Mouse (Mus musculus): ENCODE results near the gene Csmd2. TPM values are rescaled to one million over a fixed set of nuclear protein-coding genes. Genes with fewer than 3 reads are reported as not detected.

Csmd2 gene
- polyA plus RNA-seq, 1 experiment from 2014 or later = 4.3 TPM

GRCm38 (mm10) chr4:128227377-128228316 lies 240.0 kb downstream of the Csmd2 start:
- H3K27me3 ChIP-seq = no peaks in the 10 kb centered on the region
- no peak overlapping the region for H3K4me3 ChIP-seq (replicated peaks)
- H3K9me3 ChIP-seq = no peaks in the 10 kb centered on the region
- no peak overlapping the region for H3K9ac ChIP-seq
- peaks cover 15% of the 10 kb centered on the region for H3K4me1 ChIP-seq
- ATAC-seq (ENCODE audit: low FRiP score) = peak; percentile 55; the same call in 1 of the 2 replicates
- no peak overlapping the region for H3K4me2 ChIP-seq
- H3K36me3 ChIP-seq (replicated peaks) = no peaks in the 10 kb centered on the region
- 41% methylated on average over 13 of the region's 13 CpGs for WGBS
- no peak overlapping the region for H3K27ac ChIP-seq

GRCm38 (mm10) chr4:128233458-128233857 lies 245.8 kb downstream of the Csmd2 start:
- ATAC-seq (ENCODE audit: low FRiP score) = no peak
- Histone ChIP-seq H3K9me3 (no peaks in the 10 kb centered on the region), H3K27me3 (no peaks in the 10 kb centered on the region), H3K4me3 (replicated peaks) (no peak overlapping the region), H3K9ac (no peak overlapping the region), H3K27ac (no peak overlapping the region), H3K4me2 (no peak overlapping the region), H3K4me1 (0 out of 2 replicates have a peak, but pooled peaks cover 2% of the 10 kb centered on the region), H3K36me3 (replicated peaks) (no peaks in the 10 kb centered on the region)
- 81% methylated on average over 13 of the region's 13 CpGs for WGBS

GRCm38 (mm10) chr4:128239113-128239512 lies 251.5 kb downstream of the Csmd2 start:
- ATAC-seq (ENCODE audit: low FRiP score) = no peak
- Histone ChIP-seq H3K27me3 (no peaks in the 10 kb centered on the region), H3K4me1 (peaks cover 21% of the 10 kb centered on the region), H3K9me3 (no peaks in the 10 kb centered on the region), H3K4me2 (no peak overlapping the region), H3K4me3 (replicated peaks) (no peak overlapping the region), H3K27ac (no peak overlapping the region), H3K36me3 (replicated peaks) (no peaks in the 10 kb centered on the region), H3K9ac (no peak overlapping the region)
- WGBS = 54% methylated on average over 1 of the region's 1 CpGs

GRCm38 (mm10) chr4:128241075-128241853 lies 253.6 kb downstream of the Csmd2 start:
- no peaks in the 10 kb centered on the region for H3K27me3 ChIP-seq
- no peak overlapping the region for H3K4me2 ChIP-seq
- no peak overlapping the region for H3K27ac ChIP-seq
- H3K4me3 ChIP-seq (replicated peaks) = no peak overlapping the region
- no peaks in the 10 kb centered on the region for H3K36me3 ChIP-seq (replicated peaks)
- WGBS = 4% methylated on average over 19 of the region's 19 CpGs
- H3K9ac ChIP-seq = no peak overlapping the region
- 0 out of 2 replicates have a peak, but pooled peaks have one; percentile 41 for ATAC-seq (ENCODE audit: low FRiP score)
- no peaks in the 10 kb centered on the region for H3K9me3 ChIP-seq
- peaks cover 21% of the 10 kb centered on the region for H3K4me1 ChIP-seq

- Histone ChIP-seq H3K36me3 (replicated peaks) (no peaks in the 10 kb centered on the region), H3K4me2 (no peak overlapping the region), H3K4me3 (replicated peaks) (no peak overlapping the region), H3K27ac (no peak overlapping the region), H3K9ac (no peak overlapping the region), H3K27me3 (no peaks in the 10 kb centered on the region), H3K9me3 (no peaks in the 10 kb centered on the region), H3K4me1 (peaks cover 21% of the 10 kb centered on the region)
- ATAC-seq (ENCODE audit: low FRiP score) = no peak
- 15% methylated on average over 2 of the region's 2 CpGs for WGBS
Measured at GRCm38 (mm10) chr4:128241854-128242356, 254.2 kb downstream of the Csmd2 start.

DNA sequence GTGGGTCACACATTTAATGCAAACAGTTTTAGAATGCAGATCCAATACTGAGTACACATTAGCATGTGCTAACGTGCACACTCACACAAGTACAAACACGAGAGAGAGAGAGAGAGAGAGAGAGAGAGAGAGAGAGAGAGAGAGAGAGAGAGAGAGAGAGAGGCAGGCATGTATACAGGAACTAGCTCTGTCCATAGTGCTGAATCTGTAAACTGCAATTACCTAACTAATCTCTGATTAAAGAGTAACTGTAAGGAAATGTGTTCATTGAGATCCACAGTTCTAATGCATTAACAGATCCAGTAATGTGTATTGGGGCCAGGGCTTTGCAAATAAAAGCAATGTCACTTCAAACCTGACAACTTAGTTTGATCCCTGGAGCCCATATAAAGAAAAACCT lies 257.5 kb downstream of the Csmd2 start:
- Histone ChIP-seq H3K4me2 (no peak overlapping the region), H3K4me3 (replicated peaks) (no peak overlapping the region), H3K9ac (no peak overlapping the region), H3K27ac (no peak overlapping the region), H3K4me1 (peaks cover 26% of the 10 kb centered on the region), H3K9me3 (no peaks in the 10 kb centered on the region), H3K27me3 (no peaks in the 10 kb centered on the region), H3K36me3 (replicated peaks) (no peaks in the 10 kb centered on the region)
- 31% methylated on average over 2 of the region's 2 CpGs for WGBS
- no peak for ATAC-seq (ENCODE audit: low FRiP score)

DNA sequence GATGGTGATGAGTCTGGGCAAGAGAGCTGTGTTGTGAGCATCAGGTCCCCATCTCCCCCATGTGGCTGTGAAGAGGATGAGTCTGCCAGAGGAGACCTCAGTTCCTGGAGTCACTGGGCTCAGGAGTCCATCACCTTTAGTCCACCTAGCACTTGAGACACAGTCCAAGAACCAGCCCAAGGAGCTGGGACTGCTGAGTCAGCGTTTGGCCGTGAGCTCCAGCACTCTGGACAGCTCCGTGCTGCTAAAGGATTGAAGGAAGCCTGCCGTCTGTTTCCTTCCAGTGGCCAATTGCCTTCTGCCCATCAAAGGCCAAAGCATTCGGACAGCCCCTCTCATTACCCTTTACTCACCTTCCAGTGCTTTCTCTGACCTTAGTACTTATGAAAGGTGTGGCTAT lies 261.0 kb downstream of the Csmd2 start:
- no peak for ATAC-seq (ENCODE audit: low FRiP score)
- H3K9me3 ChIP-seq = no peaks in the 10 kb centered on the region
- H3K4me3 ChIP-seq (replicated peaks) = no peak overlapping the region
- no peak overlapping the region for H3K4me2 ChIP-seq
- no peaks in the 10 kb centered on the region for H3K36me3 ChIP-seq (replicated peaks)
- WGBS = 11% methylated on average over 5 of the region's 5 CpGs
- H3K27me3 ChIP-seq = no peaks in the 10 kb centered on the region
- H3K27ac ChIP-seq = no peak overlapping the region
- peaks cover 4% of the 10 kb centered on the region; the same call in 1 of the 2 replicates for H3K4me1 ChIP-seq
- no peak overlapping the region for H3K9ac ChIP-seq

- Histone ChIP-seq H3K4me3 (replicated peaks) (no peak overlapping the region), H3K36me3 (replicated peaks) (no peaks in the 10 kb centered on the region), H3K27ac (no peak overlapping the region), H3K9ac (no peak overlapping the region), H3K4me2 (no peak overlapping the region), H3K9me3 (no peaks in the 10 kb centered on the region), H3K4me1 (no peaks in the 10 kb centered on the region), H3K27me3 (no peaks in the 10 kb centered on the region)
- 84% methylated on average over 5 of the region's 5 CpGs for WGBS
- no peak for ATAC-seq (ENCODE audit: low FRiP score)
Measured at GRCm38 (mm10) chr4:128259211-128259610, 271.6 kb downstream of the Csmd2 start.

DNA sequence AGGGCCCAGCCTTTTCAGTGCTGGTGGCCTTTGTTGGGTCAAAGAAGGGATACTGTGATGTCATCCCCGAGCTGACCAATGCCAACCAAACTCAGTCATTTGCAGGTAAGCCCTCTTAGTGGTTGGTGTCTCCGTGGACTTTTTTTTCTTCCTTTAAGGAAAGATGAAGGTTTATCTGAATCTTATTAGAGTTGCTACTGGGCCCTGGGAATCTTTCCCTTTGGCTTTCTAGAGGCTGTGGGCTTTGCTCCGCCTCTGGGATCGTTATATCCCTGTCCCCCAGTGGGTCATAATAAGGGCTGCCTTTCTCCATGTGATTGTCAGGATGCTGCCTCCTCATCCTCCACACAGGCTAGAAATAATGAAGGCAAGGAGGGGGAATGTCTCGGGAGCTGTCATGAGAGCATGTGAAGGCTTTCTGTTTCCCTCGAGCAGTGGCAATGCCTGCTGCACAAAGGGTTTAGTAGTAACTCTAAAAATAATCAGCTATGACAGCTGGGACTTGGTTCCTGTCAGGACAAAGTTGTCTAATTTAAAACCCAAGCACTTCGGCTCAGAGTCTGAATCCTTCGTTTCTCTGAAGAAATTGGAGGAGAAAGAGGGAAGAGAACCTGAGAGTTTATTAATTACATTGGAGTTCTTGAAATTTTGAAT lies 273.4 kb downstream of the Csmd2 start, which contains the start of gene Hmgb4:
Gene Hmgb4 (minus strand): TSS at position 51 of the 654 bp plus-strand sequence.
- WGBS = 54% methylated on average over 8 of the region's 8 CpGs
- Histone ChIP-seq H3K4me1 (no peaks in the 10 kb centered on the region), H3K4me2 (no peak within 1 kb of the TSS), H3K27me3 (no peaks in the 10 kb centered on the region), H3K36me3 (replicated peaks) (no peaks in the 10 kb centered on the region), H3K4me3 (replicated peaks) (no peak within 1 kb of the TSS), H3K9me3 (no peaks in the 10 kb centered on the region), H3K9ac (no peak within 1 kb of the TSS), H3K27ac (no peak within 1 kb of the TSS)
- ATAC-seq (ENCODE audit: low FRiP score) = no peak

DNA sequence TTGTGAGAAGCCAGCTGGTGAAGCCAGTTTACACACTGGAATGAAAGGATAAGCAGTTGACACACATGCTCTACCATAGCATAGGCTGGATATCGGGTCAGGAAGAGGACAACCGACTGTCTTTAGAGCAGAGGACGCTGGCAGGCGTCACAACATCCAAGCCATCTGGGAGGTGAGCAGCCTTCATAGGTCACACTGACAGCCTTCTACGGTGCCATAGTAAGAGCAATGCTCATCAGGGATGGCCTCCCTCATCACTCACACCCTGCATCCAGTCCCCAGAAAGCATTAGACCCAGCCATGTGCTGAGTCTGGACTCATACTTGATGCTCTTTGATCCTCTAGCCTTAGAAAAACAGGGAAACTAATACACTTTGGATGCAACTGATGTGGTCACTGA lies 276.8 kb downstream of the Csmd2 start:
- Histone ChIP-seq H3K4me3 (replicated peaks) (no peak overlapping the region), H3K9ac (no peak overlapping the region), H3K4me2 (no peak overlapping the region), H3K27ac (no peak overlapping the region), H3K36me3 (replicated peaks) (no peaks in the 10 kb centered on the region), H3K27me3 (no peaks in the 10 kb centered on the region), H3K4me1 (no peaks in the 10 kb centered on the region), H3K9me3 (no peaks in the 10 kb centered on the region)
- 96% methylated on average over 5 of the region's 5 CpGs for WGBS
- ATAC-seq (ENCODE audit: low FRiP score) = no peak

GRCm38 (mm10) chr4:128265341-128265740 lies 277.7 kb downstream of the Csmd2 start:
- no peak overlapping the region for H3K27ac ChIP-seq
- ATAC-seq (ENCODE audit: low FRiP score) = no peak
- WGBS = 82% methylated on average over 3 of the region's 3 CpGs
- no peaks in the 10 kb centered on the region for H3K4me1 ChIP-seq
- no peak overlapping the region for H3K4me2 ChIP-seq
- H3K9me3 ChIP-seq = no peaks in the 10 kb centered on the region
- H3K27me3 ChIP-seq = no peaks in the 10 kb centered on the region
- H3K4me3 ChIP-seq (replicated peaks) = no peak overlapping the region
- H3K36me3 ChIP-seq (replicated peaks) = no peaks in the 10 kb centered on the region
- no peak overlapping the region for H3K9ac ChIP-seq

All from forebrain, embryonic 12.5 days (tissue).